Mouse (Mus musculus) CD8-positive naive resting alpha-beta T cell, adult 2 months (primary cell): ENCODE data around the gene R3hcc1l.

Source experiments
- DNase-seq, 2 experiments: peaks; one replicate each; pipeline ENCODE4 v3.0.0; 2022; ENCODE audit warnings: low read depth in 2 of 2, low spot score in 2 of 2

R3hcc1l gene

DNA sequence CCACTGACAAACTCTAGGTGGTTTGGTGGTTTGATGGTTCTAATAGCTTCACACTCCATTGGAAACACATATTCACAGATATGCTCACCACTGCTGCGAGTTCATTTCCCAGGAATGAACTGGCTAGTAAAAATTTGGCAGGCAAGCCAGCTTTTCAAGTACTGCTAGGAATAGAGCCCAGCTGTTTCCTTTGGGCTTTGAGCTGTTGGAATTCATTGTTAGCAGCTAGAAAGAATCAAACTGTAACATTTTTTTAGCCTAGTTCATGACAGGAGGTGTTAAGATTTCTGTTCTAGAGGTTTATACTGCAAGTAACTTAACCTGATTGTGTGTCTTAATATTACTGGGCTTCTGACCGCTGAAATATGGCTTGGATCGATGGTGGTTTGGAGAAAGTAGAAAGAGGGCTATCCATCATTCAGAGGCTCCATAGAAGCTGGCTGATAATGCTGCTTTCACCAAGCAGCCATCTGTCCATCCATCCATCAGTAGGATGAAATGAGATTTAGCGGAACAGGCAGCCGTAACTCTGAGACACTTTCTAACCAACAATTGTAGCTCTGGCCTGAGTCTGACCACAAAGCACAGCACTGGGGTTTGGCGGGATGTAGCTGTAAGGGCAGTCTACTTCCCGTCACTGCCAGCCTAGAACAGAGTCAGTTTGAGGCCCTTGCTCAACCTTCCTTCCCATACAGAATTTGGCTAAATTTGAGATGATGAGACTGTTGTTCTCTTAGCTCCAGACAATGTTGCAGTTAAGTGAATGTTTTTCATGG lies 21.0 kb downstream of the R3hcc1l start:
- no peak for DNase-seq

GRCm38 (mm10) chr19:42540649-42541048 lies 22.1 kb downstream of the R3hcc1l start:
- DNase-seq, result no peak

- DNase-seq, result no peak
Measured at GRCm38 (mm10) chr19:42558701-42559100, 40.1 kb downstream of the R3hcc1l start.

- DNase-seq, result no peak
Measured at GRCm38 (mm10) chr19:42561991-42562390, 43.4 kb downstream of the R3hcc1l start.

- DNase-seq, result no peak
Measured at GRCm38 (mm10) chr19:42562981-42563380, 44.4 kb downstream of the R3hcc1l start.

DNA sequence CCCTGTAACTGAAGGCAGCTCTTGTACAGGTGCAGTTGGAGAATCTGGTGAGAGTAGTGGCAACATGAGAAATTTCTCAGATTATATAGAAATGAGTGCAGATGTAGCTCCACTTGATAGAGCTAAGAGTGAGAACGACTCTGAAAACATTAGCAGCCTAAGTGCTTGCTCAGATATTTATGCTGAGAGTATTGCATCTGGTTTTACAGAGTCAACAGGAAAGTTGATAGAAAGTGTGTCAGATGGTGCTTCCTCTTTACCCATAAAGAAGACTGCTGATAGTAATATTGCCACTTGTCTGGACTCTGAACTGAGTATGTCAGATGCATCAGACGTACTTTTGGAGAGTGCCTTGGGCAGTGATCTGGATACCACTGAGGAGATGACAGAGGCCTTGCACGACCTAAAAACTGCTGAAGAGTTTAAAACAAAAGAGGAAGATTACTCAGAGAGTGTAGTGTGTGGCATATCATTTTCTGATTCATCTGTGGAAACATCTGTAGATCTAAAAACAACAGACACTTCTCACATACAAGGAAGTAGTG lies 45.2 kb downstream of the R3hcc1l start:
- DNase-seq, result no peak

DNA sequence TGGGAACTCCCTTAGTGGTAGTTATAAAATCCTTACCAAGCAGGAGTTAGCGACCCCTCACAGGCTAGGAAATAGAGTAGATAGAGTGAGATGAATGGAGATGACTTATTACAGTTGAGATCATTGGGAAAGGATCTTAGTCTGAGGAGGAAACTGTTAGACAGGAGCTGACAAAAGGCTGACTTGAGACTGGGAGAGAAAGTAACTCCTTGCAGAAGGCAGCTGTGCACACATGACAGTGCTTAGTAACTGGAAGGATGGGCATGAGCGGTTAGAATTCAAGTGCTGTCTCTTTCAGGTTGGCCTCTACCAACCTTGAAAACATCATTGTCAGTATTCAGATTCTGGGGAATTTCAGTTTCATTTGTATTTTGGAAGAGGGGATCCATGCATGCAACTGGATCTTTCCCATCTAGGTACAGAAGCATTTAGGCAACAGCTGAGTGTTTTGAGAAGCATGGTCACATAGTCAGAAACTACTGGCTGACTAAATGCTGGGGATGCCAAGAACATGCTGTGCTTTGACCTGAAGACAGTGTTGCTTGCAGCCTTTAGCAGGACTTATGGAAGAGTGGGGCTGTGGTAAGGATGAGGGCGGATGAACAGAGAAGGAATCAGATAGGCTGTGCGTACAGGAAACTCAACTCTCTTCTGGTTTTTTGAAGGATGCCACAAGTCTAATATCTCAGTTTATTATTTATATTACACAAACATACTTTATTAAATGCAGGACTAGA lies 47.9 kb downstream of the R3hcc1l start:
- no peak for DNase-seq

GRCm38 (mm10) chr19:42567020-42567419 lies 48.5 kb downstream of the R3hcc1l start:
- no peak for DNase-seq

- DNase-seq, result no peak
Measured at GRCm38 (mm10) chr19:42569076-42569475, 50.5 kb downstream of the R3hcc1l start.

GRCm38 (mm10) chr19:42571291-42571690 lies 52.7 kb downstream of the R3hcc1l start:
- DNase-seq, result no peak

DNA sequence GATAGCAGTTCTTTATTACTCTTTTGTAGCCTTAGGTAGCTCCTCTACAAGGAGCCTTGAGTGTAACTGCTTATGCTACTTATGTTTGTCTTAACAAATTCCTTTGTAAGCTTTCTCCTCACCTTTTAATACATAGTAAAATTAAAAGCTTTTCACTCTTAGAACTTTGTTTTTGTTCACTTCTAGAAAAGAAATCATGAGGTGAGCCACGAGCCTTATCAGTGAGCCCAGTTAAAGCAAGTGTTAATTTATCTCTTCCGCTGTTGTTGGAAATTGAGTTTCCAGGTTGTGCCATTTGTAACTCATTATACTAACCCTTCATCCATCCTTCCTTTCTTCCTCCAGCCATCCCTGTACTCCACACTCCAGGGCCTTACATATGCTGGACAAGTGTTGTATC lies 56.8 kb downstream of the R3hcc1l start:
- no peak for DNase-seq

- no peak for DNase-seq
Measured at GRCm38 (mm10) chr19:42576856-42577255, 58.3 kb downstream of the R3hcc1l start.

- DNase-seq, result no peak
Measured at GRCm38 (mm10) chr19:42578631-42579030, 60.1 kb downstream of the R3hcc1l start.

- no peak for DNase-seq
Measured at GRCm38 (mm10) chr19:42580701-42581100, 62.1 kb downstream of the R3hcc1l start.

DNA sequence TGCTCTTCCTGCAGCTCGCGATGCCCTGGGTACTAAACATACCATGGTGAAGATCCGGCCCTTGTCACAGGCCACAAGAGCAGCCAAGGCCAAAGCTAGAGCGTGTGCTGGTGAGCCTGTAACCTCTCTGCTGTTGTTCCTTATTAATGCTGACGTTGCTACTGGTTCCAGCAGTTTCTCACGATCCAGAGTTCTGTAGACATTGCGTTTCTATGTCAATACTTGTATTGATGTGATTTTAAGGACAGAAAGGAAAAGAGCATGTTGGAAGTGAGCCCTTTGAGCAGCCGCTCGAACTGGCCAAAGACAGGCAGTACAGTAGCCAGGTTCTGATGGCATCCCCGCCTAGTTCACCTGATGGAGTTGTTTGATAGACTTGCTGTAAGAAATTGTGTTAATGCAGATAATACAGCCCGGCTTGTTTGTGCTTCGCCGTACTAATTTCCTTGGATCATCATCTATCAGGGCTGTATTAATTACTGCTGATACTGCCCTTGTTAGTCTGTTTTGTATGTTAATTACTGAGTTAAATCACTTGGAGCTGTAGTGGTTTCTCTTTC lies 64.3 kb downstream of the R3hcc1l start:
- DNase-seq, result no peak

DNA sequence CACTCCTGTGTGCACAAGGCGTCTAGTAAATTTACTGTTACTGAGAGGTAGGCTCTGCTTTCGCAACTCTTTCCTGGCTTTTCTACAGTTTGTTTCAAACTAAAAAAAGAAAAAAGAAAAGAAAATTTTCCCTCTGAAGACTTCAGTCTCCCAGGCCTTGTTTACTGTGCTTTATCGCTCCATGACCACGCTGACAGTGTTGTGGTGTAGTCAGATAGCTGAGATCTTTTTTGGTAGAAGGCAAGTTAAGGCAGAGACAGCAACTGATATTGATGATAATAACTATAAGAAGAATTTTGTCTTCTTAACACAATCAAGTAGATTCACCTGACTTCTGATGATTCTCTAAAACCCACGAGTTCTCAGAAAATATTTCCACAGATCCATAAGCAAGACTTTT lies 65.1 kb downstream of the R3hcc1l start:
- no peak for DNase-seq

GRCm38 (mm10) chr19:42584188-42584587 lies 65.6 kb downstream of the R3hcc1l start:
- no peak for DNase-seq

GRCm38 (mm10) chr19:42587704-42588103 lies 69.1 kb downstream of the R3hcc1l start:
- no peak for DNase-seq

DNA sequence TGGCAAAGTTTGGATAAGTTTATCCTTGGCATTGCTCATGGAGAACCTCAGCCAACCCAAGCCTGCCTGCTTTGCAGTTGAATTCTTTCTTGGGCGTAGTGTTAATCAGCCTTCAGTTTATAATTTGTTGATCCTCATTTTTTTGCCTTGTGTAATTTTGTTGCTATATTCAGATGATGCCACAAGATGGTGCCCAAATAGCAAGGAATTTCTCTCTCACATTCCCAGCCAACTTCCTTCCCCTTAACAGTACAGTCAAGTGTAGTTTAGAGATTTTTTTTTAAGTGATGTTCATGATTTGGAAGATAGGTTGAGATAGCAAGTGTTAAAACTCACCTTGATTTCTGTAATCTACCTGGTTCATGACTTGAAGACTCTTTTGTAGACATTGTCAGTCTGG lies 70.7 kb downstream of the R3hcc1l start:
- DNase-seq, result no peak

DNA sequence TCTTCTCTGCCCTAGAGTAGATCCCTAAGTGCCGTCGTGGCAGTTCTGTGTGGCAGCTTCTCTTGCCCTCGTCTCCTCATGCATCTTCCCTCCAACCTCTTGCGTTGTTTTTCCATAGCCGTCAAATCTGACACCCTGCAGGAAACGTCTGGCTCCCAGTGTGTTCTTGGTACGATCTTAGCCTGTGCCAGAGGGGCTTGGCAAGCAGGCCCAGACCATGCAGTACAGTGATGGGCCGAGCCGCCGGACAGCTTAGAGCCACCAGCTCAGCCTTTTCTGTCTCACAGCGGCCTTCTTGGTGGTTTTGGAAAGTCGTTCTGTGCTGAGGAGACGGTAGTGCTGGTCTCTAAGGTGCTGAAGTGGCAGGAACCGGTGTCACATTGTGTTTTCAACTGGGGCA lies 73.0 kb downstream of the R3hcc1l start:
- DNase-seq, result no peak

- DNase-seq, result no peak
Measured at GRCm38 (mm10) chr19:42593456-42593855, 74.9 kb downstream of the R3hcc1l start.

- no peak for DNase-seq
Measured at GRCm38 (mm10) chr19:42595066-42595465, 76.5 kb downstream of the R3hcc1l start.
